Mouse (Mus musculus) limb, embryonic 15.5 days (tissue): ENCODE data around the gene B3gat2. TPM values are rescaled to one million over a fixed set of nuclear protein-coding genes. Genes with fewer than 3 reads are reported as not detected.

ENCODE experiments used
- ATAC-seq: fragments of 200-750 bp; cut with Nextera tagmentation; 2 replicates; pipeline ENCODE4 v1.8.0; 2017; ENCODE audit warnings: low read depth, moderate TSS enrichment; ENCODE audit not compliant: insufficient number of reproducible peaks, low FRiP score, low TSS enrichment
- H3K27ac ChIP-seq: fragments of 300-500 bp; sonication (generic); 2 replicates; pipeline ENCODE4 v1.5.1; 2015; ENCODE audit warnings: moderate library complexity, mild to moderate bottlenecking, inconsistent platforms
- H3K27me3 ChIP-seq: fragments of 300-500 bp; sonication (generic); 2 replicates; pipeline ENCODE4 v1.6.1; 2015; ENCODE audit warnings: inconsistent platforms
- H3K36me3 ChIP-seq: fragments of 300-500 bp; sonication (generic); 2 replicates; pipeline ENCODE4 v1.6.1; 2015; ENCODE audit warnings: inconsistent platforms
- H3K4me1 ChIP-seq: fragments of 300-500 bp; sonication (generic); 2 replicates; pipeline ENCODE4 v1.6.1; 2015; ENCODE audit warnings: inconsistent platforms
- H3K4me2 ChIP-seq: fragments of 300-500 bp; sonication (generic); 2 replicates; pipeline ENCODE4 v1.6.1; 2015; ENCODE audit warnings: mild to moderate bottlenecking, inconsistent platforms
- H3K4me3 ChIP-seq: fragments of 300-500 bp; sonication (generic); 2 replicates; pipeline ENCODE4 v1.5.1; 2015; ENCODE audit warnings: mild to moderate bottlenecking, inconsistent platforms
- H3K9ac ChIP-seq: fragments of 300-500 bp; sonication (generic); 2 replicates; pipeline ENCODE4 v1.6.1; 2015; ENCODE audit warnings: inconsistent platforms
- H3K9me3 ChIP-seq: fragments of 300-500 bp; sonication (generic); 2 replicates; pipeline ENCODE4 v1.6.1; 2016; ENCODE audit warnings: inconsistent platforms
- WGBS: fragments of 180-500 bp; shearing (Covaris S2); methylation state at CpG from one replicate; pipeline ENCODE4 v1.1.7; 2015; 5-methylcytosine and 5-hydroxymethylcytosine counted together
- polyA plus RNA-seq: library from polyadenylated mRNA; unstranded; fragments of >200 nt; fragmentation: Nextera tagmentation; extraction: Ambion mirVana; gene quantifications from 2 replicates; pipeline ENCODE4 v1.2.1, GENCODE M21; 2015

Gene B3gat2
- polyA plus RNA-seq, 1 experiment from 2014 or later: 0.96 TPM

GRCm38 (mm10) chr1:23884914-23885313 is 123.4 kb downstream of the B3gat2 start:
- H3K27me3 ChIP-seq: no peaks in the 10 kb centered on the region
- no peak overlapping the region for H3K9ac ChIP-seq
- no peak overlapping the region for H3K27ac ChIP-seq
- no peaks in the 10 kb centered on the region for H3K4me1 ChIP-seq
- H3K9me3 ChIP-seq: no peaks in the 10 kb centered on the region
- no peak for ATAC-seq
- 95% methylated on average over 7 of the region's 7 CpGs for WGBS
- H3K36me3 ChIP-seq: no peaks in the 10 kb centered on the region
- H3K4me3 ChIP-seq: no peak overlapping the region
- H3K4me2 ChIP-seq: no peak overlapping the region

- 32% methylated on average over 1 of the region's 1 CpGs for WGBS
- H3K9me3 ChIP-seq: no peaks in the 10 kb centered on the region
Observed at GRCm38 (mm10) chr1:23892072-23892471, 130.5 kb downstream of the B3gat2 start.

More at GRCm38 (mm10) chr1:23892072-23892471, 130.5 kb downstream of the B3gat2 start:
- Histone ChIP-seq H3K4me3 (no peak overlapping the region), H3K36me3 (no peaks in the 10 kb centered on the region), H3K27ac (no peak overlapping the region), H3K4me2 (no peak overlapping the region), H3K9ac (no peak overlapping the region), H3K27me3 (no peaks in the 10 kb centered on the region), H3K4me1 (no peaks in the 10 kb centered on the region)
- ATAC-seq: no peak

Other genes with a start within 250 kb of the B3gat2 start
- 44.7 and 50.1 TPM in 2 replicates for gene Smap1, start 160.6 kb downstream of the B3gat2 start, polyA plus RNA-seq
- gene Sdhaf4, start 243.9 kb downstream of the B3gat2 start, polyA plus RNA-seq: 69.2 and 73.7 TPM in 2 replicates